Mouse (Mus musculus) stomach, embryonic 15.5 days (tissue): ENCODE measurements around the gene Gpr183. TPM values are rescaled to one million over a fixed set of nuclear protein-coding genes. Genes with fewer than 3 reads are reported as not detected.

ENCODE experiments used
- ATAC-seq: fragments of 200-750 bp; cut with Nextera tagmentation; 2 replicates; pipeline ENCODE4 v1.8.0; 2017; ENCODE audit warnings: low read depth, moderate number of reproducible peaks, moderate TSS enrichment; ENCODE audit not compliant: insufficient read depth, low FRiP score
- H3K27ac ChIP-seq: fragments of 300-500 bp; sonication (generic); 2 replicates; pipeline ENCODE4 v1.5.1; 2015; ENCODE audit warnings: mild to moderate bottlenecking, inconsistent platforms
- H3K27me3 ChIP-seq: fragments of 300-500 bp; sonication (generic); replicated peaks from 2 replicates; pipeline ENCODE4 v1.6.1; 2015; ENCODE audit warnings: inconsistent platforms
- H3K36me3 ChIP-seq: fragments of 300-500 bp; sonication (generic); 2 replicates; pipeline ENCODE4 v1.6.1; 2015; ENCODE audit warnings: inconsistent platforms
- H3K4me1 ChIP-seq: fragments of 300-500 bp; sonication (generic); 2 replicates; pipeline ENCODE4 v1.6.1; 2015; ENCODE audit warnings: inconsistent platforms
- H3K4me2 ChIP-seq: fragments of 300-500 bp; sonication (generic); 2 replicates; pipeline ENCODE4 v1.6.1; 2015; ENCODE audit warnings: mild to moderate bottlenecking, inconsistent platforms
- H3K4me3 ChIP-seq: fragments of 300-500 bp; sonication (generic); replicated peaks from 2 replicates; pipeline ENCODE4 v1.5.1; 2015; ENCODE audit warnings: inconsistent platforms
- H3K9ac ChIP-seq: fragments of 300-500 bp; sonication (generic); 2 replicates; pipeline ENCODE4 v1.6.1; 2015; ENCODE audit warnings: inconsistent platforms
- H3K9me3 ChIP-seq: fragments of 300-500 bp; sonication (generic); 2 replicates; pipeline ENCODE4 v1.6.1; 2016; ENCODE audit warnings: inconsistent platforms
- WGBS: fragments of 180-500 bp; shearing (Covaris S2); methylation state at CpG from one replicate; pipeline ENCODE4 v1.1.7; 2015; 5-methylcytosine and 5-hydroxymethylcytosine counted together
- polyA plus RNA-seq: library from polyadenylated mRNA; unstranded; fragments of >200 nt; fragmentation: Nextera tagmentation; extraction: Ambion mirVana; gene quantifications from 2 replicates; pipeline ENCODE4 v1.2.1, GENCODE M21; 2015

Gene Gpr183
- polyA plus RNA-seq, 1 experiment from 2014 or later, result 4.3 TPM

GRCm38 (mm10) chr14:121996786-121997185 lies 31.8 kb upstream of the Gpr183 start:
- Histone ChIP-seq H3K27ac (no peak overlapping the region), H3K4me2 (no peak overlapping the region), H3K9me3 (no peaks in the 10 kb centered on the region), H3K9ac (no peak overlapping the region), H3K36me3 (no peaks in the 10 kb centered on the region), H3K4me1 (no peaks in the 10 kb centered on the region), H3K27me3 (no peaks in the 10 kb centered on the region), H3K4me3 (no peak overlapping the region)
- ATAC-seq, result no peak
- 89% methylated on average over 8 of the region's 8 CpGs for WGBS

- no peak overlapping the region for H3K4me2 ChIP-seq
- H3K36me3 ChIP-seq, result no peaks in the 10 kb centered on the region
- no peak overlapping the region for H3K4me3 ChIP-seq
- no peaks in the 10 kb centered on the region for H3K4me1 ChIP-seq
- 50% methylated on average over 1 of the region's 1 CpGs for WGBS
- ATAC-seq, result no peak
- H3K9me3 ChIP-seq, result no peaks in the 10 kb centered on the region
- H3K27me3 ChIP-seq, result no peaks in the 10 kb centered on the region
- no peak overlapping the region for H3K27ac ChIP-seq
- H3K9ac ChIP-seq, result no peak overlapping the region
These were observed 30.5 kb upstream of the Gpr183 start for GRCm38 (mm10) chr14:121995557-121995870.

GRCm38 (mm10) chr14:121994846-121995556 lies 30.0 kb upstream of the Gpr183 start:
- no peak for ATAC-seq
- H3K27me3 ChIP-seq, result no peaks in the 10 kb centered on the region
- 86% methylated on average over 7 of the region's 7 CpGs for WGBS

GRCm38 (mm10) chr14:121994171-121994700 lies 29.2 kb upstream of the Gpr183 start:
- WGBS, result 87% methylated on average over 17 of the region's 17 CpGs
- no peaks in the 10 kb centered on the region for H3K36me3 ChIP-seq
- ATAC-seq, result no peak

More at GRCm38 (mm10) chr14:121994846-121995556, 30.0 kb upstream of the Gpr183 start:
- no peaks in the 10 kb centered on the region for H3K4me1 ChIP-seq
- no peak overlapping the region for H3K9ac ChIP-seq
- H3K9me3 ChIP-seq, result no peaks in the 10 kb centered on the region
- H3K27ac ChIP-seq, result no peak overlapping the region
- no peaks in the 10 kb centered on the region for H3K36me3 ChIP-seq
- no peak overlapping the region for H3K4me3 ChIP-seq
- H3K4me2 ChIP-seq, result no peak overlapping the region

GRCm38 (mm10) chr14:121993616-121994015 lies 28.6 kb upstream of the Gpr183 start:
- Histone ChIP-seq H3K27ac (no peak overlapping the region), H3K9ac (no peak overlapping the region), H3K4me1 (no peaks in the 10 kb centered on the region), H3K4me2 (no peak overlapping the region), H3K4me3 (no peak overlapping the region), H3K36me3 (no peaks in the 10 kb centered on the region), H3K9me3 (no peaks in the 10 kb centered on the region), H3K27me3 (no peaks in the 10 kb centered on the region)
- 76% methylated on average over 4 of the region's 4 CpGs for WGBS
- no peak for ATAC-seq

More at GRCm38 (mm10) chr14:121994171-121994700, 29.2 kb upstream of the Gpr183 start:
- H3K4me2 ChIP-seq, result no peak overlapping the region
- no peaks in the 10 kb centered on the region for H3K4me1 ChIP-seq
- H3K9ac ChIP-seq, result no peak overlapping the region
- no peaks in the 10 kb centered on the region for H3K9me3 ChIP-seq
- H3K4me3 ChIP-seq, result no peak overlapping the region
- H3K27ac ChIP-seq, result no peak overlapping the region
- H3K27me3 ChIP-seq, result no peaks in the 10 kb centered on the region

- Histone ChIP-seq H3K9ac (no peak overlapping the region), H3K4me2 (no peak overlapping the region), H3K36me3 (no peaks in the 10 kb centered on the region), H3K9me3 (no peaks in the 10 kb centered on the region), H3K27me3 (no peaks in the 10 kb centered on the region), H3K4me3 (no peak overlapping the region), H3K4me1 (no peaks in the 10 kb centered on the region), H3K27ac (0 out of 2 replicates have a peak overlapping the region, but pooled peaks have one; percentile 11)
- 87% methylated on average over 13 of the region's 13 CpGs for WGBS
- ATAC-seq, result no peak
These were observed 27.6 kb upstream of the Gpr183 start for GRCm38 (mm10) chr14:121992395-121993280.

- Histone ChIP-seq H3K4me3 (no peak overlapping the region), H3K4me1 (no peaks in the 10 kb centered on the region), H3K27me3 (no peaks in the 10 kb centered on the region), H3K27ac (0 out of 2 replicates have a peak overlapping the region, but pooled peaks have one; percentile 11), H3K9ac (no peak overlapping the region), H3K36me3 (no peaks in the 10 kb centered on the region), H3K9me3 (no peaks in the 10 kb centered on the region), H3K4me2 (no peak overlapping the region)
- ATAC-seq, result no peak
These were observed 26.9 kb upstream of the Gpr183 start for GRCm38 (mm10) chr14:121991921-121992320.

- no peaks in the 10 kb centered on the region for H3K36me3 ChIP-seq
- no peak overlapping the region for H3K9ac ChIP-seq
- no peaks in the 10 kb centered on the region for H3K27me3 ChIP-seq
- H3K27ac ChIP-seq, result no peak overlapping the region
- ATAC-seq, result no peak
- WGBS, result 85% methylated on average over 6 of the region's 6 CpGs
- no peaks in the 10 kb centered on the region for H3K9me3 ChIP-seq
- no peak overlapping the region for H3K4me2 ChIP-seq
- H3K4me3 ChIP-seq, result no peak overlapping the region
- no peaks in the 10 kb centered on the region for H3K4me1 ChIP-seq
These were observed 25.9 kb upstream of the Gpr183 start for GRCm38 (mm10) chr14:121990897-121991296.

- Histone ChIP-seq H3K4me3 (no peak overlapping the region), H3K4me1 (no peaks in the 10 kb centered on the region), H3K9ac (no peak overlapping the region), H3K9me3 (no peaks in the 10 kb centered on the region), H3K36me3 (no peaks in the 10 kb centered on the region), H3K4me2 (no peak overlapping the region), H3K27ac (no peak overlapping the region), H3K27me3 (no peaks in the 10 kb centered on the region)
- 89% methylated on average over 3 of the region's 3 CpGs for WGBS
- no peak for ATAC-seq
These were observed 24.9 kb upstream of the Gpr183 start for GRCm38 (mm10) chr14:121989869-121990268.

GRCm38 (mm10) chr14:121989331-121989730 lies 24.3 kb upstream of the Gpr183 start:
- Histone ChIP-seq H3K27me3 (no peaks in the 10 kb centered on the region), H3K27ac (no peak overlapping the region), H3K9ac (no peak overlapping the region), H3K4me3 (no peak overlapping the region), H3K36me3 (no peaks in the 10 kb centered on the region), H3K4me2 (no peak overlapping the region), H3K9me3 (no peaks in the 10 kb centered on the region), H3K4me1 (no peaks in the 10 kb centered on the region)
- ATAC-seq, result no peak
- 84% methylated on average over 3 of the region's 3 CpGs for WGBS

- no peak overlapping the region for H3K9ac ChIP-seq
- no peak overlapping the region for H3K4me2 ChIP-seq
- H3K27me3 ChIP-seq, result no peaks in the 10 kb centered on the region
- no peaks in the 10 kb centered on the region for H3K36me3 ChIP-seq
- H3K9me3 ChIP-seq, result no peaks in the 10 kb centered on the region
- no peak for ATAC-seq
- 77% methylated on average over 4 of the region's 4 CpGs for WGBS
- H3K27ac ChIP-seq, result no peak overlapping the region
- no peak overlapping the region for H3K4me3 ChIP-seq
- peaks cover 3% of the 10 kb centered on the region; the same call in 1 of the 2 replicates for H3K4me1 ChIP-seq
These were observed 22.7 kb upstream of the Gpr183 start for GRCm38 (mm10) chr14:121987691-121988090.

GRCm38 (mm10) chr14:121987287-121987686 lies 22.3 kb upstream of the Gpr183 start:
- peaks cover 3% of the 10 kb centered on the region; the same call in 1 of the 2 replicates for H3K4me1 ChIP-seq
- 0 out of 2 replicates have a peak overlapping the region, but pooled peaks have one; percentile 27 for H3K27ac ChIP-seq
- no peaks in the 10 kb centered on the region for H3K27me3 ChIP-seq
- no peak overlapping the region for H3K9ac ChIP-seq
- no peak overlapping the region for H3K4me3 ChIP-seq
- H3K36me3 ChIP-seq, result no peaks in the 10 kb centered on the region
- no peak for ATAC-seq
- 82% methylated on average over 1 of the region's 1 CpGs for WGBS
- no peaks in the 10 kb centered on the region for H3K9me3 ChIP-seq
- no peak overlapping the region for H3K4me2 ChIP-seq
